Mouse (Mus musculus) kidney, adult 18-20 months (tissue): ENCODE measurements around the gene Pde3a.
"Not testable (repeated sequence)": the region's sequence is repeated elsewhere in the genome, so short reads cannot be mapped to it uniquely, and the experiment has no call there.

Experiments used
- DNase-seq: peaks from one replicate; pipeline ENCODE4 v3.0.0; 2021

The Pde3a gene

GRCm38 (mm10) chr6:141268871-141269270 lies 19.8 kb downstream of the Pde3a start:
- no peak for DNase-seq

GRCm38 (mm10) chr6:141271133-141271532 lies 22.1 kb downstream of the Pde3a start:
- DNase-seq = no peak

- no peak for DNase-seq
These were observed 22.5 kb downstream of the Pde3a start for GRCm38 (mm10) chr6:141271579-141271978.

- no peak for DNase-seq
These were observed 24.6 kb downstream of the Pde3a start for GRCm38 (mm10) chr6:141273685-141274084.

- DNase-seq = no peak
These were observed 32.6 kb downstream of the Pde3a start for GRCm38 (mm10) chr6:141281685-141282084.

GRCm38 (mm10) chr6:141282796-141283195 lies 33.7 kb downstream of the Pde3a start:
- no peak for DNase-seq

- DNase-seq = no peak
These were observed 42.1 kb downstream of the Pde3a start for GRCm38 (mm10) chr6:141291195-141291594.

GRCm38 (mm10) chr6:141292826-141293459 lies 43.9 kb downstream of the Pde3a start:
- DNase-seq = no peak

- DNase-seq = no peak
These were observed 44.4 kb downstream of the Pde3a start for GRCm38 (mm10) chr6:141293460-141293853.

- DNase-seq = no peak
These were observed 46.2 kb downstream of the Pde3a start for GRCm38 (mm10) chr6:141295264-141295663.

- DNase-seq = no peak
These were observed 53.0 kb downstream of the Pde3a start for GRCm38 (mm10) chr6:141301750-141302748.

- no peak for DNase-seq
These were observed 53.8 kb downstream of the Pde3a start for GRCm38 (mm10) chr6:141302842-141303241.

GRCm38 (mm10) chr6:141307326-141307725 lies 58.3 kb downstream of the Pde3a start:
- no peak for DNase-seq

GRCm38 (mm10) chr6:141308451-141308850 lies 59.4 kb downstream of the Pde3a start:
- DNase-seq = no peak

- no peak for DNase-seq
These were observed 60.8 kb downstream of the Pde3a start for GRCm38 (mm10) chr6:141309872-141310271.

- DNase-seq = no peak
These were observed 61.3 kb downstream of the Pde3a start for GRCm38 (mm10) chr6:141310351-141310750.

- DNase-seq = no peak
These were observed 62.5 kb downstream of the Pde3a start for GRCm38 (mm10) chr6:141311615-141312014.

- DNase-seq = no peak
These were observed 64.0 kb downstream of the Pde3a start for GRCm38 (mm10) chr6:141313112-141313511.

GRCm38 (mm10) chr6:141318440-141318839 lies 69.4 kb downstream of the Pde3a start:
- no peak for DNase-seq

GRCm38 (mm10) chr6:141321253-141321652 lies 72.2 kb downstream of the Pde3a start:
- DNase-seq = no peak

GRCm38 (mm10) chr6:141322961-141323360 lies 73.9 kb downstream of the Pde3a start:
- no peak for DNase-seq

GRCm38 (mm10) chr6:141327134-141327533 lies 78.1 kb downstream of the Pde3a start:
- DNase-seq = not testable (repeated sequence)

- peak; percentile 61 for DNase-seq
These were observed 79.0 kb downstream of the Pde3a start for GRCm38 (mm10) chr6:141328071-141328470.

- no peak for DNase-seq
These were observed 82.4 kb downstream of the Pde3a start for GRCm38 (mm10) chr6:141331464-141331863.
